Mouse (Mus musculus): ENCODE data around the gene Prr14l. TPM values are rescaled to one million over a fixed set of nuclear protein-coding genes. Genes with fewer than 3 reads are reported as not detected.
"Not testable (repeated sequence)": the region's sequence is repeated elsewhere in the genome, so short reads cannot be mapped to it uniquely, and the experiment has no call there.

Gene Prr14l
- polyA plus RNA-seq, 1 experiment from 2014 or later, result 12.4 TPM

- Histone ChIP-seq H3K27me3 (ENCODE audit: control insufficient read depth, insufficient read depth, low read length) (no peaks in the 10 kb centered on the region), H3K4me2 (ENCODE audit: low read depth) (no peak overlapping the region), H3K9ac (ENCODE audit: low read length) (no peak overlapping the region), H3K4me3 (ENCODE audit: low read depth, low read length) (no peak overlapping the region), H3K9me3 (ENCODE audit: control insufficient read depth, low read length) (no peaks in the 10 kb centered on the region), H3K36me3 (ENCODE audit: control insufficient read depth, insufficient read depth, low read length) (peaks cover 8% of the 10 kb centered on the region), H3K4me1 (ENCODE audit: control insufficient read depth, insufficient read depth, low read length) (no peaks in the 10 kb centered on the region), H3K27ac (ENCODE audit: low read depth, low read length) (no peak overlapping the region)
- no peak for DNase-seq (ENCODE audit: low spot score)
- 89% methylated on average over 2 of the region's 2 CpGs for WGBS
- no peak for ATAC-seq (ENCODE audit: insufficient read depth, low FRiP score, low TSS enrichment)
Observed at GRCm38 (mm10) chr5:32830054-32830453, 24.0 kb downstream of the Prr14l start.

GRCm38 (mm10) chr5:32828766-32829165 is 25.3 kb downstream of the Prr14l start:
- not testable (repeated sequence) for H3K4me2 ChIP-seq (ENCODE audit: low read depth); H3K4me3 ChIP-seq (ENCODE audit: low read depth, low read length); H3K9ac ChIP-seq (ENCODE audit: low read length); H3K36me3 ChIP-seq (ENCODE audit: control insufficient read depth, insufficient read depth, low read length); ATAC-seq (ENCODE audit: insufficient read depth, low FRiP score, low TSS enrichment); DNase-seq (ENCODE audit: low spot score); H3K9me3 ChIP-seq (ENCODE audit: control insufficient read depth, low read length); H3K4me1 ChIP-seq (ENCODE audit: control insufficient read depth, insufficient read depth, low read length); H3K27me3 ChIP-seq (ENCODE audit: control insufficient read depth, insufficient read depth, low read length); H3K27ac ChIP-seq (ENCODE audit: low read depth, low read length)
- 91% methylated on average over 1 of the region's 1 CpGs for WGBS

DNA sequence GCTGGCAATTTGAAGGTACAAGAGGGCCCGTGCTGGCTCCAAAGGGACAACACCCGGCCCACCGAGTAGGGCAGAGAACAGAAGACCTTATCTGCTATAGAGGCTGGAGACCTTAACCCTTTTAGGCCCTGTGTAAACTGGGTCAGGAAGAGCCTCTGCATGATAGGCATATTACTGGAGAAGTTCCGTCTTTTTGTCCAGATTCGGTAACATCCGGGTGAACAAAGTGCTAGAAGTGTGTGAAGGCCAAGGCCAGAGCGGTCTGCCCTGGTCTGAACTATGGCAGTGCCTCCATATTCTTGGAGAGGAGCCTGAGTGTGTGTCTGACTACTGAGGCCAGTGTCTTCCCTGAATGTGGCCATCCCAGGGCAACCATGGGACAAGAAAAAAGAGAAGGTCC is 27.0 kb downstream of the Prr14l start, which contains the start of gene Gm20671:
Gene Gm20671, minus strand, starts transcription at position 101 of the 400 bp plus-strand sequence.
- DNase-seq (ENCODE audit: low spot score), result no peak
- peaks cover under 1% of the 10 kb centered on the region for H3K36me3 ChIP-seq (ENCODE audit: control insufficient read depth, insufficient read depth, low read length)
- 94% methylated on average over 7 of the region's 7 CpGs for WGBS

DNA sequence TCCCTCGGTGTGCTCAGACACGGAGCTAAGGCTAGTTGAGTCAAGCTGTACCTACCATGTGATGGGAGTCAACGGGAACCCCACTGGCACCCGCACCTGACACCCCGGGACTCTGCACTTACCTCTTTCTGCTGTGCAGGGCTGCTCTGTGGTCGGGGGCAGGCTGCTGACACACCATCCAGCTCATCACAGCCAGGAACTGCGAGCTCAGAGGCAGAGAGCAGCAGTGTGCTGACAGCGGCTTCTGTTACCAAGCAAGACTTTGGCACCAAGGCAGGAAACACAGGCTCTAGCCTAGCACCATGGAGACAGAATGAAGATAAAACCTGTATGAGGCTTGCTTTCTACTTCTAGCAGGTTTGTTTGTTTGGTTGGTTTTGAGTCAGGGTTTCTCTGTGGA is 33.6 kb downstream of the Prr14l start:
- ATAC-seq (ENCODE audit: insufficient read depth, low FRiP score, low TSS enrichment), result no peak
- H3K4me1 ChIP-seq (ENCODE audit: control insufficient read depth, insufficient read depth, low read length), result no peaks in the 10 kb centered on the region
- DNase-seq (ENCODE audit: low spot score), result no peak
- H3K36me3 ChIP-seq (ENCODE audit: control insufficient read depth, insufficient read depth, low read length), result peaks cover 3% of the 10 kb centered on the region; the same call in 1 of the 2 replicates
- no peak overlapping the region for H3K4me3 ChIP-seq (ENCODE audit: low read depth, low read length)
- no peak overlapping the region for H3K4me2 ChIP-seq (ENCODE audit: low read depth)
- H3K9me3 ChIP-seq (ENCODE audit: control insufficient read depth, low read length), result no peaks in the 10 kb centered on the region
- H3K27ac ChIP-seq (ENCODE audit: low read depth, low read length), result no peak overlapping the region
- H3K9ac ChIP-seq (ENCODE audit: low read length), result no peak overlapping the region
- WGBS, result 92% methylated on average over 8 of the region's 8 CpGs
- no peaks in the 10 kb centered on the region for H3K27me3 ChIP-seq (ENCODE audit: control insufficient read depth, insufficient read depth, low read length)

More for the DNA sequence above, 27.0 kb downstream of the Prr14l start, which contains the start of gene Gm20671:
- Histone ChIP-seq H3K4me3 (ENCODE audit: low read depth, low read length) (no peak within 1 kb of the TSS), H3K27ac (ENCODE audit: low read depth, low read length) (no peak within 1 kb of the TSS), H3K4me1 (ENCODE audit: control insufficient read depth, insufficient read depth, low read length) (no peaks in the 10 kb centered on the region), H3K4me2 (ENCODE audit: low read depth) (no peak within 1 kb of the TSS), H3K27me3 (ENCODE audit: control insufficient read depth, insufficient read depth, low read length) (no peaks in the 10 kb centered on the region), H3K9me3 (ENCODE audit: control insufficient read depth, low read length) (no peaks in the 10 kb centered on the region), H3K9ac (ENCODE audit: low read length) (no peak within 1 kb of the TSS)
- ATAC-seq (ENCODE audit: insufficient read depth, low FRiP score, low TSS enrichment), result no peak

- 94% methylated on average over 4 of the region's 4 CpGs for WGBS
- Histone ChIP-seq H3K36me3 (ENCODE audit: control insufficient read depth, insufficient read depth, low read length) (peaks cover 2% of the 10 kb centered on the region; the same call in 1 of the 2 replicates), H3K27me3 (ENCODE audit: control insufficient read depth, insufficient read depth, low read length) (no peaks in the 10 kb centered on the region), H3K4me3 (ENCODE audit: low read depth, low read length) (no peak overlapping the region), H3K9ac (ENCODE audit: low read length) (no peak overlapping the region), H3K4me1 (ENCODE audit: control insufficient read depth, insufficient read depth, low read length) (no peaks in the 10 kb centered on the region), H3K4me2 (ENCODE audit: low read depth) (no peak overlapping the region), H3K9me3 (ENCODE audit: control insufficient read depth, low read length) (no peaks in the 10 kb centered on the region), H3K27ac (ENCODE audit: low read depth, low read length) (no peak overlapping the region)
- ATAC-seq (ENCODE audit: insufficient read depth, low FRiP score, low TSS enrichment) (no peak), DNase-seq (ENCODE audit: low spot score) (no peak)
Observed at GRCm38 (mm10) chr5:32815396-32815795, 38.7 kb downstream of the Prr14l start.

GRCm38 (mm10) chr5:32786454-32786853 is 67.6 kb downstream of the Prr14l start:
- H3K9ac ChIP-seq (ENCODE audit: low read length); H3K27me3 ChIP-seq (ENCODE audit: control insufficient read depth, insufficient read depth, low read length); ATAC-seq (ENCODE audit: insufficient read depth, low FRiP score, low TSS enrichment); H3K4me3 ChIP-seq (ENCODE audit: low read depth, low read length); H3K4me1 ChIP-seq (ENCODE audit: control insufficient read depth, insufficient read depth, low read length); DNase-seq (ENCODE audit: low spot score); H3K4me2 ChIP-seq (ENCODE audit: low read depth); H3K27ac ChIP-seq (ENCODE audit: low read depth, low read length); H3K9me3 ChIP-seq (ENCODE audit: control insufficient read depth, low read length); H3K36me3 ChIP-seq (ENCODE audit: control insufficient read depth, insufficient read depth, low read length): not testable (repeated sequence)
- WGBS, result 77% methylated on average over 1 of the region's 1 CpGs

DNA sequence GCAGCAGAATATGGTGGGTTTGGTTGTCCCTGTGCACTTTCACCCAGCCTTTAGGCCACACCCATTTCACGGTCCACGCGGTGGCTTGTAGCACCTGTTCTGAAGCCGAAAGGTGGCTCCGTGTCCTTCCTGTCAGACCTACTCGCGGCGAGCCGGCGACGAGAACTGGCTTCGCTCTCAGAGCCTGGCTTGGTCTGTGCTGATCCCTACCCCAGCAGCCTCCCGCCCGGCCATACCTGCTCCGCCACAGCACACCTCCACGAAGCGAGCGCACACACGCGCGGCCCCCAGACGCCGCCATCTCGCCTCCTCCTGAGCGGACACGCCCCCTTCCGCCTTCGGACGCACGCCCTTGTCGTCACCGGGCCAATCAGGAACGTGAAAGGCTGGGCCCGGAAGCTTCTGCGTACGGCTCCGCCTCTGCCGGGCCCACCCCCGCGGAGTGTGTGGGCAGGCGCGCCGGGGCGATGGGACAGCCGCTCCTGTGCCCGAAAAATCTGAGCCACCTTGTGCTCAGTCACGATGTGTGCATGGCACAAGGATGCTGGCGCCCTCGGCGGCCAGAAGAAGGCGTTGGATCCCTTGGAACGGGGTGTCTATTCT is 68.6 kb downstream of the Prr14l start, which contains the start of gene Pisd:
Gene Pisd, minus strand, starts transcription at position 334 of the 603 bp plus-strand sequence.
- Histone ChIP-seq H3K36me3 (ENCODE audit: control insufficient read depth, insufficient read depth, low read length) (no peaks in the 10 kb centered on the region), H3K4me2 (ENCODE audit: low read depth) (peak within 1 kb of the TSS; percentile 83), H3K4me1 (ENCODE audit: control insufficient read depth, insufficient read depth, low read length) (peaks cover 5% of the 10 kb centered on the region), H3K9ac (ENCODE audit: low read length) (peak within 1 kb of the TSS; percentile 75), H3K27ac (ENCODE audit: low read depth, low read length) (peak within 1 kb of the TSS; percentile 39; the same call in 1 of the 2 replicates), H3K4me3 (ENCODE audit: low read depth, low read length) (peak within 1 kb of the TSS; percentile 92), H3K27me3 (ENCODE audit: control insufficient read depth, insufficient read depth, low read length) (no peaks in the 10 kb centered on the region), H3K9me3 (ENCODE audit: control insufficient read depth, low read length) (no peaks in the 10 kb centered on the region)
- peak; percentile 99 for ATAC-seq (ENCODE audit: insufficient read depth, low FRiP score, low TSS enrichment)
- WGBS, result under 1% methylated on average over 52 of the region's 52 CpGs
- DNase-seq (ENCODE audit: low spot score), result peak; percentile 95

DNA sequence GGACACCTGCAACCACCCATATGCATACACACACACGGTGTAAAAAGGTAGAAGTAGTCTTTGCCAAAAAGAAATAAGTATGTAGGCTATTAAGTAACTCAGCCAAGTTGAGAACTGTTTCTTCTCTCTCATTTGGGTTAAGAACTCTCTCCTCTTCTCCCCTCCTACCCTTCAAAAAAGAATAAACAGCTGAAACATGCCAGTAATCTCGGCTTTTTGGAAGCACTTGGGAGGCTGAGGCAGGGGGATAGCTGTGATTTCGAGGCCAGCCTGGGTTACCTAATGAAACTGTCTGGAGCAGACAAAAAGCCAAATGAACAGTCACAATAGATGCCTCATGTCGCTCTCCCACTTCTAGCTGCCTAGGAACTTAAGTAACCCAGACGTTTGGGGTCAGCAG is 69.3 kb downstream of the Prr14l start:
- H3K36me3 ChIP-seq (ENCODE audit: control insufficient read depth, insufficient read depth, low read length), result no peaks in the 10 kb centered on the region
- H3K9me3 ChIP-seq (ENCODE audit: control insufficient read depth, low read length), result no peaks in the 10 kb centered on the region
- DNase-seq (ENCODE audit: low spot score), result no peak
- H3K4me2 ChIP-seq (ENCODE audit: low read depth), result peak overlapping the region; percentile 83
- 27% methylated on average over 5 of the region's 5 CpGs for WGBS
- peak overlapping the region; percentile 75 for H3K9ac ChIP-seq (ENCODE audit: low read length)
- H3K27ac ChIP-seq (ENCODE audit: low read depth, low read length), result no peak overlapping the region
- no peaks in the 10 kb centered on the region for H3K27me3 ChIP-seq (ENCODE audit: control insufficient read depth, insufficient read depth, low read length)
- ATAC-seq (ENCODE audit: insufficient read depth, low FRiP score, low TSS enrichment), result no peak
- H3K4me1 ChIP-seq (ENCODE audit: control insufficient read depth, insufficient read depth, low read length), result peaks cover 5% of the 10 kb centered on the region
- H3K4me3 ChIP-seq (ENCODE audit: low read depth, low read length), result peak overlapping the region; percentile 92

- H3K9ac ChIP-seq (ENCODE audit: low read length), result no peak overlapping the region
- ATAC-seq (ENCODE audit: insufficient read depth, low FRiP score, low TSS enrichment) (no peak), DNase-seq (ENCODE audit: low spot score) (no peak)
- H3K4me1 ChIP-seq (ENCODE audit: control insufficient read depth, insufficient read depth, low read length), result peaks cover 5% of the 10 kb centered on the region
- no peak overlapping the region for H3K4me2 ChIP-seq (ENCODE audit: low read depth)
- H3K9me3 ChIP-seq (ENCODE audit: control insufficient read depth, low read length), result no peaks in the 10 kb centered on the region
- no peak overlapping the region for H3K27ac ChIP-seq (ENCODE audit: low read depth, low read length)
- no peak overlapping the region for H3K4me3 ChIP-seq (ENCODE audit: low read depth, low read length)
- WGBS, result 97% methylated on average over 5 of the region's 5 CpGs
- no peaks in the 10 kb centered on the region for H3K36me3 ChIP-seq (ENCODE audit: control insufficient read depth, insufficient read depth, low read length)
- no peaks in the 10 kb centered on the region for H3K27me3 ChIP-seq (ENCODE audit: control insufficient read depth, insufficient read depth, low read length)
Observed at GRCm38 (mm10) chr5:32781596-32781995, 72.5 kb downstream of the Prr14l start.
